Mouse (Mus musculus) hindbrain, embryonic 13.5 days (tissue): ENCODE measurements around the gene Eif4b. TPM values are rescaled to one million over a fixed set of nuclear protein-coding genes. Genes with fewer than 3 reads are reported as not detected.

Experiments used
- ATAC-seq: fragments of 200-750 bp; cut with Nextera tagmentation; 2 replicates; pipeline ENCODE4 v1.8.0; 2017; ENCODE audit warnings: moderate TSS enrichment; ENCODE audit not compliant: low FRiP score
- H3K27ac ChIP-seq: fragments of 300-500 bp; sonication (generic); 2 replicates; pipeline ENCODE4 v1.5.1; 2015; ENCODE audit warnings: inconsistent platforms, mild to moderate bottlenecking, moderate library complexity
- H3K27me3 ChIP-seq: fragments of 300-500 bp; sonication (generic); 2 replicates; pipeline ENCODE4 v1.6.1; 2015; ENCODE audit warnings: mild to moderate bottlenecking, inconsistent platforms
- H3K36me3 ChIP-seq: fragments of 300-500 bp; sonication (generic); 2 replicates; pipeline ENCODE4 v1.6.1; 2015; ENCODE audit warnings: mild to moderate bottlenecking, inconsistent platforms
- H3K4me1 ChIP-seq: fragments of 300-500 bp; sonication (generic); replicated peaks from 2 replicates; pipeline ENCODE4 v1.6.1; 2015; ENCODE audit warnings: inconsistent platforms
- H3K4me2 ChIP-seq: fragments of 300-500 bp; sonication (generic); 2 replicates; pipeline ENCODE4 v1.6.1; 2015; ENCODE audit warnings: inconsistent platforms, mild to moderate bottlenecking, moderate library complexity
- H3K4me3 ChIP-seq: fragments of 300-500 bp; sonication (generic); 2 replicates; pipeline ENCODE4 v1.5.1; 2015; ENCODE audit warnings: mild to moderate bottlenecking, inconsistent platforms
- H3K9ac ChIP-seq: fragments of 300-500 bp; sonication (generic); 2 replicates; pipeline ENCODE4 v1.6.1; 2015; ENCODE audit warnings: mild to moderate bottlenecking, inconsistent platforms
- H3K9me3 ChIP-seq: fragments of 300-500 bp; sonication (generic); 2 replicates; pipeline ENCODE4 v1.6.1; 2016; ENCODE audit warnings: inconsistent platforms
- WGBS: fragments of 180-500 bp; shearing (Covaris S2); methylation state at CpG from one replicate; pipeline ENCODE4 v1.1.7; 2015; 5-methylcytosine and 5-hydroxymethylcytosine counted together
- polyA plus RNA-seq: library from polyadenylated mRNA; unstranded; fragments of >200 nt; fragmentation: Nextera tagmentation; extraction: Ambion mirVana; gene quantifications from 2 replicates; pipeline ENCODE4 v1.2.1, GENCODE M21; 2015

Gene Eif4b
- polyA plus RNA-seq, 1 experiment from 2014 or later = 82.3 TPM

GRCm38 (mm10) chr15:102141120-102141519 is 67.5 kb downstream of the Eif4b start:
- H3K4me3 ChIP-seq = no peak overlapping the region
- peaks cover 47% of the 10 kb centered on the region for H3K27me3 ChIP-seq
- no peaks in the 10 kb centered on the region for H3K9me3 ChIP-seq
- no peak for ATAC-seq
- no peak overlapping the region for H3K4me2 ChIP-seq
- no peak overlapping the region for H3K27ac ChIP-seq
- peaks cover 16% of the 10 kb centered on the region for H3K4me1 ChIP-seq
- no peaks in the 10 kb centered on the region for H3K36me3 ChIP-seq
- WGBS = 94% methylated on average over 5 of the region's 5 CpGs
- no peak overlapping the region for H3K9ac ChIP-seq

- 59% methylated on average over 23 of the region's 23 CpGs for WGBS
Observed at GRCm38 (mm10) chr15:102142914-102143912, 69.6 kb downstream of the Eif4b start.

GRCm38 (mm10) chr15:102144274-102144711 is 70.7 kb downstream of the Eif4b start, which contains the start of gene Igfbp6:
Gene Igfbp6, plus strand, starts transcription at chr15:102144362.
- ATAC-seq = no peak
- peak within 1 kb of the TSS; percentile 26 for H3K4me2 ChIP-seq
- H3K9me3 ChIP-seq = no peaks in the 10 kb centered on the region
- peak within 1 kb of the TSS; percentile 55 for H3K9ac ChIP-seq
- H3K27ac ChIP-seq = no peak within 1 kb of the TSS
- WGBS = 5% methylated on average over 22 of the region's 22 CpGs
- peaks cover 7% of the 10 kb centered on the region for H3K4me1 ChIP-seq
- H3K4me3 ChIP-seq = peak within 1 kb of the TSS; percentile 14
- peaks cover 52% of the 10 kb centered on the region for H3K27me3 ChIP-seq
- H3K36me3 ChIP-seq = no peaks in the 10 kb centered on the region

More at GRCm38 (mm10) chr15:102142914-102143912, 69.6 kb downstream of the Eif4b start:
- H3K9me3 ChIP-seq = no peaks in the 10 kb centered on the region
- no peak for ATAC-seq
- H3K36me3 ChIP-seq = no peaks in the 10 kb centered on the region
- H3K4me1 ChIP-seq = peaks cover 7% of the 10 kb centered on the region
- no peak overlapping the region for H3K4me2 ChIP-seq
- H3K27me3 ChIP-seq = peaks cover 52% of the 10 kb centered on the region
- H3K4me3 ChIP-seq = no peak overlapping the region
- H3K27ac ChIP-seq = no peak overlapping the region
- H3K9ac ChIP-seq = no peak overlapping the region

GRCm38 (mm10) chr15:102144726-102145125 is 71.2 kb downstream of the Eif4b start:
- H3K36me3 ChIP-seq = no peaks in the 10 kb centered on the region
- H3K9ac ChIP-seq = peak overlapping the region; percentile 55
- 15% methylated on average over 19 of the region's 19 CpGs for WGBS
- ATAC-seq = no peak
- H3K4me3 ChIP-seq = peak overlapping the region; percentile 14
- peaks cover 52% of the 10 kb centered on the region for H3K27me3 ChIP-seq
- H3K9me3 ChIP-seq = no peaks in the 10 kb centered on the region
- H3K4me2 ChIP-seq = peak overlapping the region; percentile 26
- peaks cover 7% of the 10 kb centered on the region for H3K4me1 ChIP-seq
- H3K27ac ChIP-seq = no peak overlapping the region

GRCm38 (mm10) chr15:102145330-102145729 is 71.8 kb downstream of the Eif4b start:
- WGBS = 87% methylated on average over 10 of the region's 10 CpGs
- H3K36me3 ChIP-seq = no peaks in the 10 kb centered on the region
- no peak for ATAC-seq

GRCm38 (mm10) chr15:102146089-102146488 is 72.5 kb downstream of the Eif4b start:
- H3K9ac ChIP-seq = no peak overlapping the region
- WGBS = 88% methylated on average over 5 of the region's 5 CpGs

More at GRCm38 (mm10) chr15:102145330-102145729, 71.8 kb downstream of the Eif4b start:
- H3K9ac ChIP-seq = no peak overlapping the region
- H3K27ac ChIP-seq = no peak overlapping the region
- H3K9me3 ChIP-seq = no peaks in the 10 kb centered on the region
- no peak overlapping the region for H3K4me2 ChIP-seq
- no peak overlapping the region for H3K4me3 ChIP-seq
- H3K4me1 ChIP-seq = peaks cover 7% of the 10 kb centered on the region
- peaks cover 52% of the 10 kb centered on the region for H3K27me3 ChIP-seq

More at GRCm38 (mm10) chr15:102146089-102146488, 72.5 kb downstream of the Eif4b start:
- no peak overlapping the region for H3K4me3 ChIP-seq
- H3K4me1 ChIP-seq = peaks cover 7% of the 10 kb centered on the region
- no peak for ATAC-seq
- H3K36me3 ChIP-seq = no peaks in the 10 kb centered on the region
- no peak overlapping the region for H3K27ac ChIP-seq
- peaks cover 52% of the 10 kb centered on the region for H3K27me3 ChIP-seq
- no peaks in the 10 kb centered on the region for H3K9me3 ChIP-seq
- H3K4me2 ChIP-seq = no peak overlapping the region

Other genes starting within 250 kb of the Eif4b start
- gene Krt1, start 223.0 kb upstream of the Eif4b start, polyA plus RNA-seq = 7.6 TPM in 2 replicates
- gene Krt77, start 204.1 kb upstream of the Eif4b start, polyA plus RNA-seq = 0.10 TPM in 1 of 2 replicates, not detected in the other
- not detected in 2 replicates for gene Krt76, start 180.9 kb upstream of the Eif4b start, polyA plus RNA-seq
- gene Krt4, start 149.0 kb upstream of the Eif4b start, polyA plus RNA-seq = not detected in 2 replicates
- gene Krt79, start 133.4 kb upstream of the Eif4b start, polyA plus RNA-seq = 0.12 and 0.23 TPM in 2 replicates
- gene Krt78, start 119.5 kb upstream of the Eif4b start, polyA plus RNA-seq = not detected in 2 replicates
- gene Krt8, start 69.3 kb upstream of the Eif4b start, polyA plus RNA-seq = 4.0 and 6.2 TPM in 2 replicates
- 7.6 and 14.2 TPM in 2 replicates for gene Krt18, start 45.6 kb upstream of the Eif4b start, polyA plus RNA-seq
- 8.3 and 9.3 TPM in 2 replicates for gene Tns2, start 26.6 kb downstream of the Eif4b start, polyA plus RNA-seq
- gene Spryd3, start 62.5 kb downstream of the Eif4b start, polyA plus RNA-seq = 50.8 and 57.4 TPM in 2 replicates
- gene Igfbp6, start 70.6 kb downstream of the Eif4b start, polyA plus RNA-seq = 0.49 and 1.2 TPM in 2 replicates
- 0.14 TPM in 1 of 2 replicates, not detected in the other for gene Soat2, start 76.8 kb downstream of the Eif4b start, polyA plus RNA-seq
- gene Zfp740, start 129.5 kb downstream of the Eif4b start, polyA plus RNA-seq = 68.8 and 71.7 TPM in 2 replicates
- 43.2 and 44.5 TPM in 2 replicates for gene Csad, start 131.0 kb downstream of the Eif4b start, polyA plus RNA-seq
- gene Itgb7, start 158.2 kb downstream of the Eif4b start, polyA plus RNA-seq = 0.45 and 1.5 TPM in 2 replicates
- gene Rarg, start 183.7 kb downstream of the Eif4b start, polyA plus RNA-seq = 5.7 and 7.1 TPM in 2 replicates
- gene Gm9918, start 196.8 kb downstream of the Eif4b start, polyA plus RNA-seq = 0.14 and 0.22 TPM in 2 replicates
- gene Mfsd5, start 205.7 kb downstream of the Eif4b start, polyA plus RNA-seq = 54.7 TPM in 2 replicates
- 7.0 and 7.2 TPM in 2 replicates for gene Espl1, start 222.5 kb downstream of the Eif4b start, polyA plus RNA-seq